Mouse (Mus musculus) right cerebral cortex, postnatal 4 days (tissue): ENCODE measurements around the gene Nbea.
"Not testable (repeated sequence)": the region's sequence is repeated elsewhere in the genome, so short reads cannot be mapped to it uniquely, and the experiment has no call there.

Experiments
- DNase-seq: peaks from one replicate; pipeline ENCODE4 v3.0.0-alpha.2; 2022

Nbea gene

DNA sequence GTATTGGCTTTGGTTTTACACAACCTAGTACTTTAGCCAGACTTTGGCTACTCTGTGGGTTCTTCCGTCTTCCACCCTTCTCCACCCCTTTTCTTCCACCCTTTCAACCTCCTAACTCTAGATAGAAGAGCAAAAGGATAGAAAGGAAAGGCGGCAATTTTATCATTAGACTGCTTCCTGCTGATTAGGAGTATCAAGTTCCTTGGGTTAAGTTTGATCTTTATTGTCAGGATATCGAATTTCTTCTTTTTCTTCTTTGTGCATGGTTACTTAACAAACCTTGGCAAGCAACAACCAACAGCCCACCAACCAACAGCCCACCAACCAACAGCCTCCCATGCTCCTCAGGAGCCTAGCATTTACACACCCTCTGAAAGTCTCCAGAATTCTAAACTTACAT, 165.0 kb downstream of the Nbea start:
- DNase-seq: no peak

- DNase-seq: no peak
These were observed 172.4 kb downstream of the Nbea start for GRCm38 (mm10) chr3:56011132-56011531.

GRCm38 (mm10) chr3:56007991-56008390, 175.5 kb downstream of the Nbea start:
- peak; percentile 10 for DNase-seq

- DNase-seq: no peak
These were observed 183.2 kb downstream of the Nbea start for GRCm38 (mm10) chr3:56000259-56000658.

DNA sequence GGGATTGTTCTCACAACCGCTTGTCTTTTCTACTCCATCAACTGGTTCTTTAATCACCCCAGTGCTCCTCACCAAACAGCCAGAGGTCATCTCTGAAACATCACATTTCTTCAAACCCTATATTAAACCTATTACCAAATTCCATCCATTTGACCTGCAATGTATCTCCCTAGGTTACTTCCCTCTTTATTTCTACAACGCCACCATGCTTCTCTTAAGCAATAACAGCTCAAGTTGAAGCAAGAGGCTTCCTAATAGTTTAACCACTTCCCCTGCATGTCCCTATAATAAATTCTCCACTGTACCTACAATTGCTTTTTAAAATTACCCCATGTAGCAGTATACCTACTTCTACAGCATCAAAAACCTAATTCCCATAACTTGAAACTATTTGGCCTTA, 205.1 kb downstream of the Nbea start:
- no peak for DNase-seq

DNA sequence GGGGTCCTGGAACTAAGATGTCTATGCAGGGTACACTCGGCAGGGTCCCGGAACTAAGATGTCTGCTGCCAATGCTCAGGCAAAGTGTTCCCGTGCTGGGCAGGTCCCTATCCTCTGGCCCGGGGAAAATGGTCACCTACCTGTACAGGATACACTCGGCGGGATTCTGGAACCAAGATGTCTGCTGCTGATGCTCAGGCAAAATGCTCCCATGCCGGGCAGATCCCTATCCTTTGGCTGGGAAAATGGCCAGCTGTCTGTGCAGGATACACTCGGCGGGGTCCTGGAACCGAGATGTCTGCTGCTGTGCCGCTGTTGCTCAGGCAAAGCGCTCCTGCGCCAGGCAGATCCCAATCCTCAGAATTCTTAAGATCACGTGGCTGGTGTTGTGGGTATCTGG, 206.5 kb downstream of the Nbea start:
- DNase-seq: not testable (repeated sequence)

DNA sequence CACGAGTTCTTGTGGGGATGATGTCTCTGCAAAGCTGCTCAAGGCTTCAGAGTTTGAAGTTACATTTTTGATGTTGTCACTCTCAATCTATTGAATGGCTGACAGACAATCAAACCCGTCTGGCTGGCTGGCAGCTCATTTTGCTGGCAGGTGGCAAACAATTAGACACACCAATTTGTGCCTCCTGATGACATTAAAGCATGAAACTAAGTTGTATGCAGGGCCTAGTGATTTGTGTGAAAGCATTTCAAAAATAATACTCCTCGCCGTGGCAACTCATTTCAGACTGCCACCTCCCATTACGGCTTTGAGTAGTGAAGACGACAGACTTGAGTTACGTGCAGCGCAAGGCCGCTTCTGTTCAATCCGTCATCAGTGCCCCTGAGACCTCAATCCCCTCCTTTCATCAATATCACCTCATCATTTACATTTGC, 217.8 kb downstream of the Nbea start:
- DNase-seq: no peak

DNA sequence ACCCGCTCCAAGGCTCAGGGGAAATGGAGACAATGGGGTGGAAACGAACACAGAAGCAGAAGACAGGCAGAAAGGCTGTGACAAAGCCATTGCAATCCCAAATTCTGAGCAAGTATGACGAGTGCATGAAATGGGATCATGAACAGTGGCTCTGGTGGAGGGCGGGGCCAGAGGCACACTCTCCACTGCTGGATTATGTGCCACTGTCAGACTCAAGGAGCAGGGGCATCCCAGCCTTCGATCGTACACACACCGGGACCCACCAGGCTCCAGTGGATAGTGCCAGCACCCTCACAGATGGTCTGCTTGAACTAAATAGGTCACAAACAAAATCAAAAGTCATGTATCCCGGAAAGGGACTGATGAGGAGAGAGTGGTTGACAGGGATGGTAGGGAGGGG, 220.5 kb downstream of the Nbea start:
- no peak for DNase-seq

DNA sequence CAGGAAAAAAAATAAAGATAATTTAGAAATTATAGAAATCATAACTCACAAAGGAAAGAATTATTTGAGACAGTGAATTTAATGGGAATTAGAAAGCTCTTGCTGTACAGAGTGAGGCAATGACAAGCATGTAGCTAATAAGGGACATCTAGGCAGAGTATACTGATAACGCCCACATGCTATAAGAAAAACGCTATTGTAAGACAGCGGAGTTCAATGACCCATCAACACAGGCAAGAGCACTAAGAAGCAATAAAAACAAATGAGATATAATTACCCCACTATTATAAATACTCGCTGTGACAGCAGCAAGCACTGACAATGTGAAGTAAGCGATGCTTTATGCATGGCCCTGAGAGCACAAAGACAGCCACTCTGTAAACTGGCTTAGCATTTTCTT, 233.5 kb downstream of the Nbea start:
- no peak for DNase-seq

- DNase-seq: no peak
These were observed 234.4 kb downstream of the Nbea start for GRCm38 (mm10) chr3:55949148-55949547.

DNA sequence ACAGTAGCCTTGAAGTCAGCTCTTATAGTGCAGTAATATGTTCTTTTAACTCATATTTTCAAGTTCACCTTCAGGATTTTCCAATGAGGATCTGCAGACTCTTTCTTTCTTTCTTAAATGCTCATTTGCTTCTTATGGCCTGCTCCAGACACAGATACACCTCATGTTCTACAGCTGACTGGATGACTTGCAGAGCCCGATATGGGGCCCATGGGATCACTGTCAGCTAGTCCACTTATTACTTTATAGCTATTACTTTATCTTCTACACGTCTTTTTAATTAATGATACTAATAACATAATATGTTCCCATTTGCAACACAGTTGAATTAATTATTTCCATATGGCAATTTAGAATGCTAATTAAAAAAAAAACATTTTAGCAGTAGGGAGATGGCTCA, 256.2 kb downstream of the Nbea start:
- DNase-seq: no peak

- DNase-seq: no peak
These were observed 274.2 kb downstream of the Nbea start for GRCm38 (mm10) chr3:55909290-55909689.

DNA sequence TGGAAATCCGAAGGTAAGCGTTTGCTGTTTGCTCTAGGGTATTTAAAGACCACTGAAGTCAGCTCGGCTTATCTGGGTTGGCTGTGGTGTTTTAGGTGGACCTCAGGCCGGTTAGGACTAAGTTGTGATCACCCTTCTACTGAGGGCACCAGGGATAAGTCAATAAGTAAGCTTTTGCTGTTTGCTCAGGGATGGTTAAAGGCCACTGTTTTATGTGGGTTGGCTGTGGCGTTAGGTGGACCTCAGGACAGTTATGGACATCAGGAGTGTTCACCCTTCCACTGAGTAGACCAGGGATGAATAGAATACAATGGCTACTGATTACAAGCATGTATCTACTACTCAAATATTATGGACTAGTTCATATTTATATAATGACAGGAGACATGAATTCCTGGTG, 292.9 kb downstream of the Nbea start:
- no peak for DNase-seq

DNA sequence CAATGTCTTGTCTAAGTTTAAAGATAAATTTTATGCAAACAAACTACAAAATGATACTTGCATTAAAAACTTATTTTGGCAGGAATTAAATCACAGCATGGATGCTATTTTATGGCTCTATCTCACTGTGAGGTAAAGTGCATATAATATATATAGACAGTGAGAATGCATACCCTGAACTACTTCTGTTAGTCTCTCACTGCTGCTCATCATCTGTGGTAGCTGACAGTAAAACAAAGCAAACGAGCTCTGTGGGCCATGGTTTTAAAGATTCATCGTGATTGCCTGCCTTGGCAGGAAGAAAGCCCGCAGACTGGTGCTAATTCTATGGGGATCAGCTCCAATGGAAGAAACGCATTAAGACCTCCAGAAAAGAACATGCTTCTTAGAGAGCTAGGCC, 294.3 kb downstream of the Nbea start:
- DNase-seq: no peak

DNA sequence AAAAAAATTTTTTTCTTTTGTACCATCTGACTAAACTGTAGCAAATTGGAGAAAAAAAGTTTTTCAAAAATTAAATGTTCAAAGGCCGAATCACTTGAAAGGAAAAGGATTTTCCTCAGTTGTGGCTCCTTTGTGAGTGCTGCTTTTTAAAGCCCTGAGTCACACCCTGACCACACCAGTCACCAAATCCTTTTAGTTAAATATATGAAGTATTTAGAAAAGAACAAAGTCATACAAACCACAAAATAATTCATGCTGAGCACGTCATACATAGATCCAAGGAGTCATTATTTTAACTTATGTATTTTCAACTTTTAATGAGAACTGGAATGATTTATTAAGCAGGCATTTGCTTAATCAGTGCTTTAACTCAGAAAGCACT, 295.7 kb downstream of the Nbea start:
- DNase-seq: no peak

DNA sequence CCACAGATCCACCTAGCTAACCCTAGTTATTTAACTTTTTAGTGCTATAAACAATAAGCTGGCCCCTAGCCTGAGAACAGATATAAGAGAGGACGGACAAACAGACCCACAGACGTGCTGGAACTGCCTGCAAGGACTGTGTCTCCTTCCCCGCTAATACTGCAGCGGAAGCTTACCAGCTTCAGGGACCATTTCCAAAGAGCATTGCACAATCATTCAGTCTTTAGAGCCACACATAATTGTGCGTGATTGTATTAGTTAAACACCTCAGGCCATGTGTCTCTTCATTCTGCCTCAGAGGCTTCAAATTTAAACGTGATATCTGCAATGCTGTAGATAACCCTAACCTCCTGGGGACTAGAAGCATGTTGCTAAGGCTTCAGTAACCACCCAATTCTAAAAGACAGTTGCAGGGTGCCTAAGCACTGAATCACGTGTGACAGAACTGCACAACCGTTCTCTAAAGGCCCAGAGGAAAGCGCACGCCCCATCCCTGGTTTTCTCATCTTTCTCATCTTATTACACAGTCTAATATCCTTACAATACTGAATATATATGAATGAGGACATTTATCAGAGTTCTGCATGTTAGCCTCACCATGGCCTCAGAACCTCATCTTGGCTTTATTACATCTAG, 296.2 kb downstream of the Nbea start:
- no peak for DNase-seq

GRCm38 (mm10) chr3:55872944-55873924, 310.3 kb downstream of the Nbea start:
- DNase-seq: no peak

- DNase-seq: no peak
These were observed 331.0 kb downstream of the Nbea start for GRCm38 (mm10) chr3:55852488-55852887.

- DNase-seq: no peak
These were observed 336.4 kb downstream of the Nbea start for GRCm38 (mm10) chr3:55847115-55847514.

- no peak for DNase-seq
These were observed 346.3 kb downstream of the Nbea start for GRCm38 (mm10) chr3:55837188-55837587.

- no peak for DNase-seq
These were observed 348.3 kb downstream of the Nbea start for GRCm38 (mm10) chr3:55835207-55835606.

GRCm38 (mm10) chr3:55830226-55830625, 353.3 kb downstream of the Nbea start:
- DNase-seq: no peak

DNA sequence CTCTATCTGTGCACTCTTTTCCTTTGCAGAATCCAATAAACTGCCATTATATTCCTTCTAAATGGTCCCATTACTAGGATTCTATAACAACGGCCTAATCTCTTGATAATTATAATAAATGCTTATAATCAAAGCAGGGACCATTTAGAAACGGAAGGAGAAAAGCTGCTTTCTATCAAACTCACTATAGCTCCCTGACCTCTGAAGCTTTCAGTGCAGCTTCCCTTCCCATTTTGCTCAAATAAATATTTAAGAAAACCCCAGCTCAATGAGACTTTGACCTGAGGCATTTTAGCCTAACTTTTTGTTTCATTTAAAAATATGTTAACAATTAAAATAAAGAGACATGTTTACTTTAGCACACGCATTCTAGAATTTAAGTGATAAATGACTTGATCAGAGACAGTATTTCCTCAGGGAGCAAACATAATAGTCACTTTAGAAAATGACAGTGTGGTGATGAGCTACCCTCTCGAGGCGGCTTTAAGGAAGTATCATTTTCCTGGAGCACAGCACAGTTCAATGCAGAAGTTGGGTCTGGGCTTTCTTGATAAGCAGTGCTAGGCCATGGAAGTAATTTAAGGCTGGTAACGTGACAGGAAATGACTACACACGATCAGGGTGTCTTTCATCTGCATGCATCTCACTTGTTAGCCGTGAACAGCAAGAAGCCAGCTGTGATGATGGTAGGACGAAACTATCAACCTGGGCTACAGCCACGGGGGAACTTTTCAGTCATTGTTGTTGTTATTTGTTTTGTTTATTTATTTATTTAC, 354.8 kb downstream of the Nbea start:
- no peak for DNase-seq

DNA sequence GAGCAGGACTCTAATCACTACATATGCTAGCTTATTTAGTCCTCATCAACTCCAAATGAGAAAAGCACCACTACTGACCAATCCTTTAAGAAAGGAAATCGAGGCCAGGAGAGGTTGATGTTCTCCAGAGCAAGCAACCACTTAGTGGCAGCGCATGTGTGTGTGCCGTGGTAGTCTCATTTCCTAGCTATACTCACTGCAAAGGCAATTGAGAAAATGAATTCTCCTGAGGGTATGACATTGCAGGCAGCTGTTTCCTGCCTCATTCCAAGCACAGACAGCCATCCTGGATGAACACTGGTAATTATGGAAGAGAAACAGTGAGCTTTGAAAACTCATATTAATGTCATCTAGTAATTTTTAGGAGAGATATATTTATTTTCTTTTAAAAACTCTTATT, 358.6 kb downstream of the Nbea start:
- DNase-seq: no peak
